Mouse (Mus musculus): ENCODE data around the gene Smyd3. TPM values are rescaled to one million over a fixed set of nuclear protein-coding genes. Genes with fewer than 3 reads are reported as not detected.

The Smyd3 gene
- polyA plus RNA-seq, 1 experiment from 2014 or later, result 18.8 TPM

DNA sequence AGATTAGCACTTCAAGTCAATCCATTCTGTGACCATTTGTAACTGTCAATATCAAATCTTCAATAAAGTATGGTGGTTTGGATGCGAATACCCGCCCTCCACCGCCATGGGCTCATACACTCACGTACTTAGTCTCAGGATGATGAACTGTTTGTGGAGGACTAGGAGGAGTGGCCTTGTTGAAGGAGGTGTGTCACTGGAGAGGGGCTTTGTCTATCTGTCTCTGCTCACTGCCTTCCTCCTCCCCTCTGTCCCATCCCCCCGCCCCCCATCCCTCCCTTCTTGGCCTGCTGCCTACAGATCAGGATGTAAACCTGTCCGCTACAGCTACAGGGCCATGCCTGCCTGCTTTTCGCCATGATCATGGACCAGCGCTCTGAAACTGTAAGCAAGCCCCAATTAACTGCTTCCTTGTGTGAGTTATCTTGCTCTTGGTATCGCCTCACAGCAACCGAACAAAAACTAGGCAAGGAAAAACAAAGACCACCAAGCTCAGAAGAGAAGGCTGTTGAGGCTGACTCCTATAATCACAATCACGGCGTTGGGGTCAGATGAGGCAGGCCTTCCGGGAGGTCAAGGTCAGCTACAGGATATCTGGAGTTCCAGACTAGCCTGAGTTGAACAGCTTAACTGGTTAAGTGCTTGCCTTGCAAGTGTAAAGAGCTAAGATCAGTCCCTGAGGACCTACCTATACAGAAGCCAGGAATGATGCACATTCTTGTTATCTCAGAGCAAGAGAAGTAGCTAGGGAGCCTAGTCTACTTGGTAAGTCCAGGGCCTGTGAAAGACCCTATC, 7.1 kb downstream of the Smyd3 start:
- WGBS, result 88% methylated on average over 13 of the region's 13 CpGs
- Histone ChIP-seq H3K27me3 (replicated peaks) (no peaks in the 10 kb centered on the region), H3K9ac (no peak overlapping the region), H3K36me3 (no peaks in the 10 kb centered on the region), H3K4me1 (no peaks in the 10 kb centered on the region), H3K27ac (no peak overlapping the region), H3K9me3 (no peaks in the 10 kb centered on the region), H3K4me3 (no peak overlapping the region), H3K4me2 (replicated peaks) (no peak overlapping the region)
- ATAC-seq (ENCODE audit: low FRiP score, low read depth), result no peak

DNA sequence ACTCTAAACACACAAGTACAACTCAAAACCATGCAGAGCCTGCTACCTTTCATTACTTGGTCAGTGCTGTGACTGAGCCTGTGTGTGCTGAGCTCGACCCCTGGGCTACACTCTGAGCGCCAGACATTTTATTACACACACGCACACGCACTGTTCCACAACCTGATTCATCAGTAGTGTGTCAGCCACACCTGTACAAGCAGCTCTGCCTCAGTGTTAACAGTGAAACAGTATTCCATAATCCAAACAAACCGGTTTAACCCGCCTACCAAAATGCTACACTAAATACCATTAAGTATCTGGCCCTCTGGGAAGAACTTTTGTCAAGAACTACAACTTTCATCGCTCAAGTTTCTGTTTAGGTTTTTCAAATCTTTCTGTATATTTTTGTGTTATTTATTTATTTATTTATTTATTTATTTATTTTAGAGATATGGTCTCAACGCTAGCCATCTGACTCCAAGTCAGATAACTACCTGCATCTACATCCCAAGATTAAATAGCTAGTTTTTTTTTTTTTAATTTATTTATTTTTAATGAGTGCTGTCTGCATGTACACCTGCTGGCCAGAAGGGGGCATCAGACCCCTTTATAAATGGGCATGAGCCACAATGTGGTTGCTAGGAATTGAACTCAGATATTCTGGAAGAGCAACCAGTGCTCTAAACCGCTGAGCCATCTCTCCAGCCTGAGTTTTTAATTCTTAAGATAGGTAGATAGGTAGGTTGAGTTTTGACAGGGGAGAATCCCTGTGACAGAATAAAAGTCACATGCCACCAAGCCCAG, 11.1 kb downstream of the Smyd3 start:
- H3K9me3 ChIP-seq, result no peaks in the 10 kb centered on the region
- WGBS, result 65% methylated on average over 9 of the region's 9 CpGs
- ATAC-seq (ENCODE audit: low FRiP score, low read depth), result no peak

GRCm38 (mm10) chr1:179502565-179502964, 15.3 kb downstream of the Smyd3 start:
- no peaks in the 10 kb centered on the region for H3K36me3 ChIP-seq
- H3K4me3 ChIP-seq, result no peak overlapping the region
- H3K9ac ChIP-seq, result no peak overlapping the region
- no peaks in the 10 kb centered on the region for H3K9me3 ChIP-seq
- H3K4me2 ChIP-seq (replicated peaks), result no peak overlapping the region
- no peaks in the 10 kb centered on the region for H3K27me3 ChIP-seq (replicated peaks)
- H3K27ac ChIP-seq, result no peak overlapping the region
- no peak for ATAC-seq (ENCODE audit: low FRiP score, low read depth)
- H3K4me1 ChIP-seq, result no peaks in the 10 kb centered on the region
- 26% methylated on average over 3 of the region's 3 CpGs for WGBS

More for the DNA sequence above, 11.1 kb downstream of the Smyd3 start:
- H3K36me3 ChIP-seq, result no peaks in the 10 kb centered on the region
- no peak overlapping the region for H3K27ac ChIP-seq
- no peak overlapping the region for H3K4me2 ChIP-seq (replicated peaks)
- no peak overlapping the region for H3K4me3 ChIP-seq
- H3K9ac ChIP-seq, result no peak overlapping the region
- H3K27me3 ChIP-seq (replicated peaks), result no peaks in the 10 kb centered on the region
- no peaks in the 10 kb centered on the region for H3K4me1 ChIP-seq

GRCm38 (mm10) chr1:179499257-179499656, 18.6 kb downstream of the Smyd3 start:
- ATAC-seq (ENCODE audit: low FRiP score, low read depth), result no peak
- Histone ChIP-seq H3K27me3 (replicated peaks) (no peaks in the 10 kb centered on the region), H3K9ac (no peak overlapping the region), H3K36me3 (no peaks in the 10 kb centered on the region), H3K4me1 (no peaks in the 10 kb centered on the region), H3K27ac (no peak overlapping the region), H3K4me3 (no peak overlapping the region), H3K9me3 (no peaks in the 10 kb centered on the region), H3K4me2 (replicated peaks) (no peak overlapping the region)
- 86% methylated on average over 3 of the region's 3 CpGs for WGBS

DNA sequence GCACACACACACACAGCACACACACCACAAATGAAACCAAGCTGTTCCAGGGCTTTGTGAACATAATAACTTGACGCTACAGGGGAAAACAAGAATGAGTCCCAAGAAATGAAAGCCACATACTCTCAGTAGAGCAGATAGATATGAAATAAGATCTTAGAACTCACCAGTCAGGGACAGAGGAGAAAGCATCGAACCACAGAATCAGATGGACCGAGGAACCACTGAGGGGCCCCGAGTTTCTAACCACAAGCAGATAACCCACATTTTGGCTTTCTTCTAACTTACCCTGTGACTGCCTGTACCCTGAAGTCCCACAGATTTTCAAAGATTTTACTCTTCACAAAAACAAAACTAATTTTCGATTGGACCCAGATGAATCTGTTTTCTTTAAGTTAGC, 24.9 kb downstream of the Smyd3 start:
- Histone ChIP-seq H3K4me3 (no peak overlapping the region), H3K4me2 (replicated peaks) (no peak overlapping the region), H3K4me1 (0 out of 2 replicates have a peak, but pooled peaks cover 3% of the 10 kb centered on the region), H3K36me3 (no peaks in the 10 kb centered on the region), H3K27ac (no peak overlapping the region), H3K9ac (no peak overlapping the region), H3K9me3 (no peaks in the 10 kb centered on the region), H3K27me3 (replicated peaks) (no peaks in the 10 kb centered on the region)
- 90% methylated on average over 5 of the region's 5 CpGs for WGBS
- no peak for ATAC-seq (ENCODE audit: low FRiP score, low read depth)

DNA sequence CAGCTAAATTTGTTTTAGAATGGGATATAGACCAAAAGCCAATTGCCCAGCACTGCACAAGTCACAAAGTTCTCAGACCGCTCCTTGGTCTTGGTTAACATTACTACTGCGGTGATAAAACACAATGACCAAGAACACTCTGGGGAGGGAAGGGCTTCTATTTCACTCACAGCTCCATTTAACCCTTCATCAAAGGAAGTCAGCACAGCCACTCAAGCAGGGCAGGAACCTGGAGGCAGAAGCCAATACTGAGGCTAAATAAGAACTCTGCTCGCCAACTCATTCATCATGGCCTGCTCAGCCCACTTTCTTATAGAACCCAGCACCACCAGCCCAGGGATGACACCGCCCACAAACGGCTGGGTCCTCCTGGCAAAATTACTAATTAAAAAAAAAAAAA, 29.3 kb downstream of the Smyd3 start:
- no peaks in the 10 kb centered on the region for H3K36me3 ChIP-seq
- no peak for ATAC-seq (ENCODE audit: low FRiP score, low read depth)
- no peak overlapping the region for H3K9ac ChIP-seq
- H3K9me3 ChIP-seq, result no peaks in the 10 kb centered on the region
- H3K4me2 ChIP-seq (replicated peaks), result no peak overlapping the region
- no peak overlapping the region for H3K27ac ChIP-seq
- 79% methylated on average over 5 of the region's 5 CpGs for WGBS
- peaks cover 6% of the 10 kb centered on the region; the same call in 1 of the 2 replicates for H3K4me1 ChIP-seq
- H3K4me3 ChIP-seq, result no peak overlapping the region
- H3K27me3 ChIP-seq (replicated peaks), result no peaks in the 10 kb centered on the region

DNA sequence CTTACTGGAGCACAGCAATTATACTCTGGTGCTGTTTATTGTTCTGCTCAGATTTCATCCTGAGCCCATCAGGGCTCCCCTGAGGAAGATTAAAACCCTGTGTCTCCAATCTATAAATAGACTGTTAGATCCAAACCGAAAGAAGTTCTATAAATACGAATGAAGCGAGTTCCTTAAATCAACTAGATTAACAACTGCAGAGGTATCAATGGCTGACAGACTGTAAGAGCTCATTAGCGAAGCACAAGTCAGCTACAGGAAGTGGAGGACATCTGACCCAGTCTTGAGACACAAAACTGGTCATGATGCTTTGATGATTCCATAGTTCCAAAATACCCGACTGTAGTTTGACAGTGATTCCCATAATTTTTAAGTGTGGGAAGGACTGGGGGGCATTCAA, 29.9 kb downstream of the Smyd3 start:
- Histone ChIP-seq H3K4me2 (replicated peaks) (no peak overlapping the region), H3K27me3 (replicated peaks) (no peaks in the 10 kb centered on the region), H3K9ac (no peak overlapping the region), H3K36me3 (no peaks in the 10 kb centered on the region), H3K9me3 (no peaks in the 10 kb centered on the region), H3K4me3 (no peak overlapping the region), H3K27ac (no peak overlapping the region), H3K4me1 (peaks cover 6% of the 10 kb centered on the region; the same call in 1 of the 2 replicates)
- WGBS, result 61% methylated on average over 5 of the region's 5 CpGs
- ATAC-seq (ENCODE audit: low FRiP score, low read depth), result no peak

GRCm38 (mm10) chr1:179487238-179487637, 30.6 kb downstream of the Smyd3 start:
- H3K4me3 ChIP-seq, result no peak overlapping the region
- H3K4me2 ChIP-seq (replicated peaks), result no peak overlapping the region
- H3K9me3 ChIP-seq, result no peaks in the 10 kb centered on the region
- H3K4me1 ChIP-seq, result peaks cover 6% of the 10 kb centered on the region; the same call in 1 of the 2 replicates
- H3K27me3 ChIP-seq (replicated peaks), result no peaks in the 10 kb centered on the region
- H3K9ac ChIP-seq, result no peak overlapping the region
- WGBS, result 83% methylated on average over 2 of the region's 2 CpGs
- no peak for ATAC-seq (ENCODE audit: low FRiP score, low read depth)
- H3K27ac ChIP-seq, result no peak overlapping the region
- no peaks in the 10 kb centered on the region for H3K36me3 ChIP-seq

GRCm38 (mm10) chr1:179485784-179486540, 31.9 kb downstream of the Smyd3 start:
- H3K4me3 ChIP-seq, result no peak overlapping the region
- no peaks in the 10 kb centered on the region for H3K27me3 ChIP-seq (replicated peaks)
- no peak for ATAC-seq (ENCODE audit: low FRiP score, low read depth)
- no peak overlapping the region for H3K27ac ChIP-seq
- no peak overlapping the region for H3K9ac ChIP-seq
- H3K4me2 ChIP-seq (replicated peaks), result no peak overlapping the region
- H3K4me1 ChIP-seq, result peaks cover 12% of the 10 kb centered on the region
- no peaks in the 10 kb centered on the region for H3K36me3 ChIP-seq
- no peaks in the 10 kb centered on the region for H3K9me3 ChIP-seq
- 34% methylated on average over 3 of the region's 3 CpGs for WGBS

GRCm38 (mm10) chr1:179480862-179481261, 37.0 kb downstream of the Smyd3 start:
- no peak overlapping the region for H3K9ac ChIP-seq
- H3K4me1 ChIP-seq, result peaks cover 18% of the 10 kb centered on the region
- no peaks in the 10 kb centered on the region for H3K36me3 ChIP-seq
- H3K4me2 ChIP-seq (replicated peaks), result no peak overlapping the region
- 33% methylated on average over 4 of the region's 4 CpGs for WGBS
- H3K27ac ChIP-seq, result no peak overlapping the region
- peaks cover 7% of the 10 kb centered on the region; the same call in 1 of the 2 replicates for H3K27me3 ChIP-seq (replicated peaks)
- ATAC-seq (ENCODE audit: low FRiP score, low read depth), result peak; percentile 55
- no peaks in the 10 kb centered on the region for H3K9me3 ChIP-seq
- H3K4me3 ChIP-seq, result no peak overlapping the region

GRCm38 (mm10) chr1:179477157-179477902, 40.5 kb downstream of the Smyd3 start:
- Histone ChIP-seq H3K4me1 (peaks cover 16% of the 10 kb centered on the region), H3K27ac (no peak overlapping the region), H3K9ac (0 out of 2 replicates have a peak overlapping the region, but pooled peaks have one; percentile 5), H3K4me2 (replicated peaks) (no peak overlapping the region), H3K9me3 (0 out of 2 replicates have a peak, but pooled peaks cover 7% of the 10 kb centered on the region), H3K27me3 (replicated peaks) (peaks cover 7% of the 10 kb centered on the region; the same call in 1 of the 2 replicates), H3K4me3 (no peak overlapping the region), H3K36me3 (no peaks in the 10 kb centered on the region)
- WGBS, result 70% methylated on average over 5 of the region's 5 CpGs
- ATAC-seq (ENCODE audit: low FRiP score, low read depth), result peak; percentile 67; the same call in 1 of the 2 replicates
